ENCODE assay signal across 1 mouse cellular context in the genomic region with DNA sequence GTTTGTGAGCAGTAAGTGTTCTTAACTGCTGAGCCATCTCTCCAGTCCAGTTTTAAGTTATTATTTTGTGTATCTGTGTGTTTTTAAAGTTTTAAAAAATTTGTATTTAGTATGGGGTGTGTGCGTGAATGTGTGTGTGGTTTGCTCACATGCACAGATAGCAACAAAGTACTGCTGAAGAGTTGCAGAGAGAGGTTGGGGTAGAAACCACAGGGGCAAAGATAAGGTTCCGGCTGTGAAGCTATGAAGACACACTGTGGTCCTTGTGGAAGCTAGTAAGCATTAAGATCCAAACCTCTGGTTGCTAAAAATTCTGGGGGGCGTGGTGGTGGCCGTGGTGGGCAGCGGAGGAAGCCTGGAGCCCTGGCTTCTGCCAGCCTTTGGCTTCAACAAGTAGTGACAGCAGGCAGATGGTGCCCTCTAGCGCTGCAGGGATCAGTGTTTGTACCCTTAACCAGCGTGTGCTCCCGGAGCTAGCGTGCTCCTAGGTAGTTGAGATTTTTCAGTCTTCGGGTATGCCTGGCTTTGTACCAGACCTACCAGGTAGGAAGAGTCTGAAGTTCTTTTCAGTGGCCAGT.
TF ChIP-seq lines count a peak whose summit lies in the region.

No protein-coding gene starts in this region.

TF ChIP-seq in CH12.LX, 34 proteins besides CTCF, POLR2A, EP300 and RAD21 (continued from another document):
- TF ChIP-seq GABPA (IDR thresholded peaks at IDR 0.05; ENCODE audit: insufficient replicate concordance, low read depth, low read length) (no peak), UBTF (IDR thresholded peaks at IDR 0.05; ENCODE audit: low read depth, low read length) (no peak), NRF1 (IDR thresholded peaks at IDR 0.05; ENCODE audit: low read depth, low read length) (no peak), MYC (IDR thresholded peaks at IDR 0.05; ENCODE audit: low read depth, low read length) (no peak), HCFC1 (IDR thresholded peaks at IDR 0.05; ENCODE audit: low read depth, low read length) (no peak), MAZ (IDR thresholded peaks at IDR 0.05; ENCODE audit: low read depth, low read length) (no peak), SIN3A (IDR thresholded peaks at IDR 0.05; ENCODE audit: low read length) (no peak), PAX5 (IDR thresholded peaks at IDR 0.05; ENCODE audit: low read length) (no peak), KAT2A (IDR thresholded peaks at IDR 0.05; ENCODE audit: insufficient replicate concordance, low read length) (no peak), E2F4 (IDR thresholded peaks at IDR 0.05; ENCODE audit: insufficient replicate concordance, low read depth, low read length) (no peak)
